Mouse (Mus musculus): ENCODE results near the gene Otop2.

The Otop2 gene

DNA sequence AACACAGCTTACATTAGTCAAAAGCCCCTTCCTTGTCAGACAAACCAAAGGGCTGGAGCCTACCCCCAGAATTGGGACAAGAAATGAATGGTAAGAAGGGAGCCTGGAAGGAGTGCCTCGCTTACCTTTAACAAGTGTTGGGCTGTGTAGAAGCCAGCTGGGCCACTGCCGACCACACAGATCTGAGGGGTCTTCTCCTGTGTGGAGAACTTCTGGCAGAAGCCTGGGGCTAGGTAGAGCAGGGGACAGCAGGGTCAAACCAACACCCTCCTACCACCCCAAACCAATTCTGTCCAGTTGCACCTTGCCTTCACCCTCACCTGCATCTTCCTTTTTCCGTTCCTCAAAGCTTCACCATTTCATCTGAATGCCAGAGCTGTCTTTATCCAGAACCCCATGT, 31.0 kb upstream of the Otop2 start:
- DNase-seq (ENCODE audit: low read depth, low spot score), result no peak

DNA sequence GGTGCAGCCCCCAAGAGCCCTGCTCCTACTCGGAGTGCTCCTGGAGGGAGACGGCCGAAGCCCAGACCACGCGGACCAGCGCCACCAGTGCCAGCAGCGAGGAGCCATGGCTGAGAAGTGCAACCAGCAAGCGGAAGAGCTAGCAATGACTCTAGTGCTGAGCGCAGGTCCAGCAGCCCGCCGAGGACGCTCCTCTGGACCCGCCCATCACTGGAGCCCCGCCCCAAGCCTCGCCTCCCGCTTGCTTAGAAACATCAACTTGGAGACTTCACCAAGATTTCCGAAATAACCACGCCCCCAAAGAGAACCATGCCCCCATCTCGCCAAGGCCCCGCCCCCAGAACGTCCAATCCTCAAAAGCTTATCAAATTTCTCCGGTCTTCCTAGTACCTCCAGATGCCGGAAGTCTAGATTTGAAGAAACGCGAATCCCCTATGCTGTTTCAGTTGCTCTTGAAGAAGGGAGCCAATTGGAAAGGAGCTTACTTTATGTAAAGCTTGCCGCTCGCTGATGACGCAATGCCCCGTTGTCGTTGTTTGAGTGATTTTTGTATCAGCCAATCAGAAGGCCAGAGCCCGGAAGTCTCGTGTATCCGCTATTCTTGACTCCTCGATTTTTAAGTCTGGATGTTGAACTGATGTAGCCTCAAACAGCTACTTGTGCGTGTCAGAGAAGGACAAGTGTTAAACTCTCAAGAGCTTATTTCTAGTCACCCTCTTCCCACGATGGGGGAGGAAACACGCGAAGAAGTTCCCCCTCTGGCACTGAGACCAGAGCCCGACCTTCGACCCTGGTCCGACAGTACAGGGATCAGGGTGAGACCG, 30.0 kb upstream of the Otop2 start, which contains the start of gene Fdxr:
TSS of gene Fdxr (minus strand) at position 271 of the 824 bp plus-strand sequence.
- DNase-seq (ENCODE audit: low read depth, low spot score), result peak; percentile 99

- no peak for DNase-seq (ENCODE audit: low read depth, low spot score)
Measured at GRCm38 (mm10) chr11:115277604-115277975, 29.4 kb upstream of the Otop2 start.

GRCm38 (mm10) chr11:115278176-115278575, 28.8 kb upstream of the Otop2 start:
- no peak for DNase-seq (ENCODE audit: low read depth, low spot score)

DNA sequence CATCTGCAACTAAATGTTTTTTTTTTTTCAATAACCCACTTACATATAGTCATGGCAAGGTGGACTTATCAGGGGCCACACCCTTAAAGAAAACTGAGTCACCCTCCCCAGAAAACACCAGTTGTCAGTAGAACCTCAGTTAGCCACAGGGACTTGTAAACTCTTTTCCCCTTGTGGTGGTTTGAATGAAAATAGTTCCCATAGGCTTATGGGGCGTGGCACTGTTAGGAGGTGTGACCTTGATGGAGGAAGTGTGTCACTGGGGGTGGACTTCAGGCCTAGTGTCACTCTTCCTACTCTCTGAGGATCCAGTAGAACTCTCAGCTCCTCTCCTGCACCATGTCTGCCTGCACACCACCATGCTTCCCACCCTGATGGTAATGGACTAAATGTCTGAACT, 27.2 kb upstream of the Otop2 start:
- DNase-seq (ENCODE audit: low read depth, low spot score), result no peak

- DNase-seq (ENCODE audit: low read depth, low spot score), result no peak
Measured at GRCm38 (mm10) chr11:115282295-115282694, 24.7 kb upstream of the Otop2 start.

DNA sequence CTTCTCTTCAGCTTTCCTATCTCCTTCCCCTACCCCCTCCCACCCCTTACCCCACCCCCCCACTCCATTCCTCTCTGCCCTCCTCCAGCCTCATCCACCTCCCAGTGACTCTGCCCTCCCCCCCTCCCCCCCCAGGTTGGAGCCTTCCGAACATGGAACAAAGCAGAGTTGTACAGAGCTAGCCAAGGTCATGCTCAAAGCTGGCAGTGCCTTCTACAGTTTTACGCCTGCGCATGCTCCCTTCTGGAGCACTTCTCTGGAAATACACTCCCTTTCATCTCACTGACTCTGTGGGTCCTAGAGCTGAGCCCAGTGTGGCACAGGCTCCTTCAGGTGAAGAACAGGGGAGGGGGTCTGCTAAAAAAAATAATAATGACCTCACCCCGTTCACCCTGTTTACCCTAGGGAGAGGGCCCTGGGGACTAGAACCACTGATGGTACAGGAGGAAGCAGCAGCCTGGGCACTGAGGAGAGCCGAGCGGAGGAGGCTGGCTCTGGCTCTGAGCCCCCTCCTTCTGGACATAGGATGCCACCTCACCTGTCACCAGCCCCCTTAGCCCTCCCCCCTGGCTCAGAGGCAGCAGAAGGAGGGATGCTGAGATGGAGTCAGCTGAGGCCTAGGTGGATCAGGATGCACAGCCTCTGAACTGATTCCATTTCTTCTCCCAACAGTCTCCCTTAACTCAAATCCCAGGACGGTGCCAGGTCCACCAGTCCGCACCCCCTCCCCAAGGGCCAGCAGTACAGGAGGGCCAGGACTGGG, 24.1 kb upstream of the Otop2 start:
- DNase-seq (ENCODE audit: low read depth, low spot score), result no peak

DNA sequence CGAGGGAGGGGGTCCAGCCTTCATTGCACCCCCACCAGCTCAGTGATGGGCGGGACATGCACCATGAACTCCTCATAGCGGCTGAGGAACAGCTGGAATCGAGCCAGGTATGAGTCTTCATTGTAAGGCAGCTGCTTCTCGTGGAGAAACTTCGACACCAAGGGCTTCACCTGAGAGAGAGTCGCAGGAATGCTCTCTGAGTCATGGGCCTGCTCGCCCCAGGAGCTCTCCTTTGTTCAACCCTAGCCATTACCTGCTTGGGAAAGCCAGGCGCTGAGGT, 23.5 kb upstream of the Otop2 start:
- no peak for DNase-seq (ENCODE audit: low read depth, low spot score)

- no peak for DNase-seq (ENCODE audit: low read depth, low spot score)
Measured at GRCm38 (mm10) chr11:115283891-115284620, 22.9 kb upstream of the Otop2 start.

DNA sequence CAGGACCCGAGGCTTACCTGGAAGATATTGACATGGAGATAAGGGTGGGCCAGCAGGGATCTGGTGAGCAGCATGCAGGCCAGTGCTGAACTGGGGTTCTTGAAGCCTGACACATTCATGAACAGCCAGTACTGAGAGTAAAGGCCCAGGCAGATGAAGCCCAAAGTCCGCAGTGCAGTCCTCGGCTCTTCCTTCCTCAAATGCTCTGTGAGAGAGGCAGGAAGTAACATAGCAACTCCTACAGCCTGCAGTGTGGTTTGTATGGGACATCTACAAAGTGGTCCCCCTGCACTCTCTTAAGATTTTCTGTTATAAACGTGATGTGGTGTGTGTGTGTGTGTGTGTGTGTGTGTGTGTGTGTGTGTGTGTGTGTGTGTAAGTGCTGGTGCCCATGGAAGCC, 21.7 kb upstream of the Otop2 start:
- DNase-seq (ENCODE audit: low read depth, low spot score), result no peak

DNA sequence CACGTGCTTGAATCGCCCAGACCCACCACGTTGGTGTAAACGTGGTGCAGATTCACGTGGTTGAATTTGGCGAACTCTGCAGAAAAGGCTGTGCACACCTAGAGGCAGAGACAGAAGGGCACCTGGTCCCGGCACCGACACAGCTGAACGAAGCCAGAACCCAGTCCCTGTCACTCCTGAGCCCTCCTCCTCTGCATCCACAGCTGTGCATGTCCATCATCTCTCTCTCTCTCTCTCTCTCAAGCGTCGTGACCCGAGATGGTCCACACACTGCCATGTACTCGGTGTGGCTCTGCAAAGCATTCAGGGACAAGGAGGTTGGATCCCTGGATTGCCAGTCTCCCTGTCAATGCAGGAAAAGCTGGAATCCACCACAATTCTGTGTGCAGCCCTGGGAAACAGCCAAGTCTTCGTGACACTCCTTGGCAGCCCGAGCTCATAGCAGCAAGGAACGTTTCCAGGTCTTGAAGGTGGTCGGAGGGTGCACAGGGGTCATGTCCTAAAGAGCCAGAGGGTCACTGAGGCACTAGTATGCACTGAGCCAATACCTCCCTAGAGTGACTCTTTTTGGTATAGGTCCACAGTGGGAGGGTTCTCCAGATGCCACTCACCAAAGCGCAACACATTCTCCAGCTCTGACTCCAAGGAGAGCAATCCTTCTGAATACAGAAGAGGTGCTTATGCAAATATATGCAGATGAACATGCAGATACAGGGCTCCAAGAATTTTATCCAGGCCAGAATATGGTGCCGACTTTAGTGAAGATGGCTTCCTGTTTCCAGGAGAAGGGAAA, 20.6 kb upstream of the Otop2 start:
- no peak for DNase-seq (ENCODE audit: low read depth, low spot score)

DNA sequence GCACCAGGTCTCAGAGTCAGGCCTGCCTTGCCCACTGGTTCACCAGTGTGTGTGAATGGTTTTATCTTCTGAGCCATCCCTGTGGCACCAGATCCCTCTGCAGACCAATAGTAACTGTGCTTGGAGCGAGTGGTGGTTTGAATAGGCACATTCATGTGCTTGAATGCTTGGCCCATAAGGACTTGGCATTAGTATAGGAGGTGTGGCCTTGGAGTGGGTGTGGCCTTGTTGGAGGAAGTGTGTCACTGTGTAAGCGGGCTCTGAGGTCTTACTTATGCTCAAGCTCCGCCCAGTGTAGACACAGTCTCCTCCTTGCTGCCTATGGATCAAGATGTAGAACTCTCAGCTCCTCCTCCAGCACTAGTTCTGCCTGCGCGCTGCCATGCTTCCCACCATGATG, 19.6 kb upstream of the Otop2 start:
- no peak for DNase-seq (ENCODE audit: low read depth, low spot score)

GRCm38 (mm10) chr11:115288305-115288704, 18.7 kb upstream of the Otop2 start:
- DNase-seq (ENCODE audit: low read depth, low spot score), result no peak

DNA sequence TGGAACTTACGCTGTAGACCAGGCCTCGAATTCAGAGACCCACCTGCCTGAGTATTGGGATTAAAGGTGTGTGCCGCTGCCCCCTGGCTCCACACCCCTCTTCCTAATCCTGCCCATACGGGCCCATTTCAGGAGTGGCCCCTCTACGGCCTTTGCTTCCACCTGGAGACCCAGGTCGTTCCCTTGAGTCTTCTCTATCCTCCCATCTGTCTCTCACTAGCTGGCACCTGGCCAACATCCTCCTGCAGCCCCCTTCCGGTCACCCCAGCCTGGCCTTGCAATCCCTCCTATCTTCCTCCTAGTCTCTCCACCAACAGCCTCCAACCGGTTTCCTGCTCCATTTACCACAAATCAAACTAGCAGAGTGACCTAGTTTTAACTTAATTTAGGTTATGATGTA, 17.1 kb upstream of the Otop2 start:
- DNase-seq (ENCODE audit: low read depth, low spot score), result no peak

GRCm38 (mm10) chr11:115290314-115290713, 16.6 kb upstream of the Otop2 start:
- DNase-seq (ENCODE audit: low read depth, low spot score), result no peak

DNA sequence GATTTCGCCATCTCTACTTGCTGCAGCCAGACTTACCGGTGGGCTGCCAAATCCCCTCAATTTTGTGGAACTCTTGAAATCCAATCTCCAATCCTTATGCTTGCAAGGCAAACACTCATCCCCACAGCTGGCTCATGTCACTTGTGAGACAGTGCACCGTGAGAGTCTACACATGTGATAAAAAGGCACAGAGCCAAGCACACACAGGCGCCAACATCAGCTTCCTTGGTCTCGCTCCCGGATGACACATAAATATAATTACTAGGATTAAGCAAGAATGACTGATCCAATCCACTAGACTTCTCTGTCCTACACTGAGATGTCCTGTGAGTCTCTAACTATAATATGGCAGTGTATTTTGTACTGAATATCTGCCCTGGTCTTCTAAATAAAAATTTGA, 16.0 kb upstream of the Otop2 start:
- DNase-seq (ENCODE audit: low read depth, low spot score), result no peak

- no peak for DNase-seq (ENCODE audit: low read depth, low spot score)
Measured at GRCm38 (mm10) chr11:115291503-115291902, 15.5 kb upstream of the Otop2 start.

GRCm38 (mm10) chr11:115292631-115293375, 14.2 kb upstream of the Otop2 start:
- DNase-seq (ENCODE audit: low read depth, low spot score), result no peak

DNA sequence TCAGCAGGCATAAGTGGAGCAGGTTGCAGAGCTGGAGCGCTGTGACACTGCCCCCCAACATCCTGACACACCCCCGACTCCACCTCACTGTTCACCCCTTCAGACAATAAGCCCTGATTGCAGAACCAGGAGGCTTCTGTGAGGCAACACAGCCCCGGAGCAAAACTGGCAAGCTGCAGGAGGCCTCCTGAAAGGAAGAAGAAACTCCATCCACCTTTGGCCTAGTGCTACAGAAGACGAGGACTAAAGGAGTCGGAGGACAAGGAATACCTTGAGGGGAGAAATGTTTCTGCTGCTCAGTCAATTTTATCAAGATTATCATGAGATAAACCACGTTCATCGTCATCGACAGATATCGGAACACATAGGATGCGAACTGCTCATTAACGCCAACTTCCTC, 11.0 kb upstream of the Otop2 start:
- DNase-seq (ENCODE audit: low read depth, low spot score), result no peak

DNA sequence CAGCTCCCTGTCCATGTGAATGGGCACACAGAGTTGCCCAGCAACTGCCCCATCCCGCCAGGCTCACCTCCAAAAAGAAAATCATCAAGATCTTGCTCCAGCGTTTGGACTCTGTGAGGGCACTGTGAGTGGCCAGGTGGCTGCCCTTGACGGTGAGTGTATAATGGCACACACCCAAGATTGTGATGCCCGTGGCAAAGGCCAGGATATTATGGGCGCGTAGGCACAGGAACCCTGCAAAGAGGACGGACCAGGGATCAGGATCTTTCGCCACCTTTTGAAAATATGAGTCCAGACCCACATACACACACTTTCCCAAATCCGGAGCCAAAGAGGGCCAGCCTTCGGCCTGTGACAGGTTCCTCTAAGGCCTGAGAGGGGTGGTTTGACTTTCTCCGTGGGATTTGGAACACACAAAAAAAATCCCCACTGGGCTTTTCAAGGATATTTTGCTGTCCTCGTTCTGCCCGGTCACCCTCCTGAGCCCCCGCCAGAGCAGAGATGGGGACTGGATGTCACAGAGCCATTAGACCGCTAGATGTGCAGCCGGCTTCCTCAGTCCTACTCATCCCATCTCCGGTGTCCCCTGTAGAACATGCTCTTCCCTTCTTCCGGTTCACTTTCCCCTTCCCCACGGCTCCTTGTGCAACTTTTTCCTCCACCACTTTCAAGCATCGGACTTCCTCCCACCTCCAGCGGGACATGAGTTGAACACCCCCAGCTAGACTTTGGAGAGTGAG, 10.3 kb upstream of the Otop2 start:
- DNase-seq (ENCODE audit: low read depth, low spot score), result no peak
